Mouse (Mus musculus): ENCODE results near the gene Mob3a. TPM values are rescaled to one million over a fixed set of nuclear protein-coding genes. Genes with fewer than 3 reads are reported as not detected.
A peak's percentile ranks its signal among the peaks of the same experiment; 100 is the strongest.

Gene Mob3a
- total RNA-seq, 2 experiments from 2014 or later = 22.8 to 38.6 TPM

- peak; percentile 67 for ATAC-seq (replicated peaks; ENCODE audit: low FRiP score, low TSS enrichment, poor library complexity, severe bottlenecking)
Observed at GRCm38 (mm10) chr10:80702536-80703390, 986 bp upstream of the Mob3a start.

GRCm38 (mm10) chr10:80700732-80701131 is 1.0 kb downstream of the Mob3a start:
- no peak for ATAC-seq (replicated peaks; ENCODE audit: low FRiP score, low TSS enrichment, poor library complexity, severe bottlenecking)

GRCm38 (mm10) chr10:80700038-80700504 is 1.7 kb downstream of the Mob3a start:
- ATAC-seq (replicated peaks; ENCODE audit: low FRiP score, low TSS enrichment, poor library complexity, severe bottlenecking) = no peak

- ATAC-seq (replicated peaks; ENCODE audit: low FRiP score, low TSS enrichment, poor library complexity, severe bottlenecking) = no peak
Observed at GRCm38 (mm10) chr10:80698605-80699004, 3.2 kb downstream of the Mob3a start.

GRCm38 (mm10) chr10:80697812-80698211 is 4.0 kb downstream of the Mob3a start:
- ATAC-seq (replicated peaks; ENCODE audit: low FRiP score, low TSS enrichment, poor library complexity, severe bottlenecking) = peak; percentile 48

GRCm38 (mm10) chr10:80697393-80697787 is 4.4 kb downstream of the Mob3a start:
- ATAC-seq (replicated peaks; ENCODE audit: low FRiP score, low TSS enrichment, poor library complexity, severe bottlenecking) = no peak

- ATAC-seq (replicated peaks; ENCODE audit: low FRiP score, low TSS enrichment, poor library complexity, severe bottlenecking) = no peak
Observed at GRCm38 (mm10) chr10:80696502-80697392, 5.0 kb downstream of the Mob3a start.

GRCm38 (mm10) chr10:80695801-80696501 is 5.8 kb downstream of the Mob3a start:
- ATAC-seq (replicated peaks; ENCODE audit: low FRiP score, low TSS enrichment, poor library complexity, severe bottlenecking) = no peak

- ATAC-seq (replicated peaks; ENCODE audit: low FRiP score, low TSS enrichment, poor library complexity, severe bottlenecking) = peak; percentile 38
Observed at GRCm38 (mm10) chr10:80695186-80695585, 6.6 kb downstream of the Mob3a start.

- no peak for ATAC-seq (replicated peaks; ENCODE audit: low FRiP score, low TSS enrichment, poor library complexity, severe bottlenecking)
Observed at GRCm38 (mm10) chr10:80694159-80694938, 7.4 kb downstream of the Mob3a start.

- no peak for ATAC-seq (replicated peaks; ENCODE audit: low FRiP score, low TSS enrichment, poor library complexity, severe bottlenecking)
Observed at GRCm38 (mm10) chr10:80693401-80694045, 8.3 kb downstream of the Mob3a start.

- no peak; the same call in 1 of the 2 replicates for ATAC-seq (replicated peaks; ENCODE audit: low FRiP score, low TSS enrichment, poor library complexity, severe bottlenecking)
Observed at GRCm38 (mm10) chr10:80692249-80693165, 9.3 kb downstream of the Mob3a start.

- 0 out of 2 replicates have a peak, but pooled peaks have one; percentile 46 for ATAC-seq (replicated peaks; ENCODE audit: low FRiP score, low TSS enrichment, poor library complexity, severe bottlenecking)
Observed at GRCm38 (mm10) chr10:80687850-80688249, 13.9 kb downstream of the Mob3a start.

- ATAC-seq (replicated peaks; ENCODE audit: low FRiP score, low TSS enrichment, poor library complexity, severe bottlenecking) = no peak
Observed at GRCm38 (mm10) chr10:80686617-80687016, 15.2 kb downstream of the Mob3a start.

- peak; percentile 75 for ATAC-seq (replicated peaks; ENCODE audit: low FRiP score, low TSS enrichment, poor library complexity, severe bottlenecking)
Observed at GRCm38 (mm10) chr10:80684984-80685383, 16.8 kb downstream of the Mob3a start.

- ATAC-seq (replicated peaks; ENCODE audit: low FRiP score, low TSS enrichment, poor library complexity, severe bottlenecking) = peak; percentile 60
Observed at GRCm38 (mm10) chr10:80684214-80684613, 17.6 kb downstream of the Mob3a start.

GRCm38 (mm10) chr10:80683647-80684046 is 18.1 kb downstream of the Mob3a start:
- no peak for ATAC-seq (replicated peaks; ENCODE audit: low FRiP score, low TSS enrichment, poor library complexity, severe bottlenecking)

All from megakaryocyte-erythroid progenitor cell, adult 5-6 weeks (primary cell).